Mouse (Mus musculus) cerebellum, adult 2 months (tissue): ENCODE data around the gene Myo9b.

Source experiments
- CTCF ChIP-seq: fragments of 200-500 bp; IDR thresholded peaks from 2 replicates; pipeline ENCODE4 v1.5.1; 2011; ENCODE audit warnings: low read depth, mild to moderate bottlenecking, control low read depth, low read length, moderate library complexity, borderline replicate concordance; ENCODE audit not compliant: insufficient read depth
- POLR2A ChIP-seq: fragments of 200-500 bp; IDR thresholded peaks from 2 replicates; pipeline ENCODE4 v1.6.1; 2011; ENCODE audit warnings: low read length, control low read depth, borderline replicate concordance; ENCODE audit not compliant: insufficient read depth

DNA sequence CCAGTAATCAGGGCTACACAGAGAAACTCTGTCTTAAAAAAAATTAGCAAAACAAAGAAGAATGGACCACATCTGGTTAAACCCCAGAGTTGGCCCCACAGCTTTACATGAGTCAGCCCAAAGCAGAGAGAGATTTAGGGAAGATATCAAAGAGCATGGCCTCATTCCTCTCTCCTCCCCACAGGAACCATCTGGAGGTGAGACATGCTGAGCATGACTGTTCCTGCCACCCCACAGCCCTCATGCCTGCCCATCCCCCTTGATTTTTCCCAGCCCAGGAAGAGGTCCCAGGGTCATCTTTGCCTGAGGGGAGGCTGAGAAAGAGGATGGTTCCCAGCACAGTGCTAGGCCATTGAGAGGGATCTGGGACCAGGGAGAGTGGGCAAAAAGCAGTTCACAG, 95.9 kb downstream of the Myo9b start:
- TF ChIP-seq CTCF (no peak), POLR2A (no peak)
